Mouse (Mus musculus): ENCODE results near the gene Gm7579. TPM values are rescaled to one million over a fixed set of nuclear protein-coding genes. Genes with fewer than 3 reads are reported as not detected.
"Not testable (repeated sequence)": the region's sequence is repeated elsewhere in the genome, so short reads cannot be mapped to it uniquely, and the experiment has no call there.

The Gm7579 gene
- polyA plus RNA-seq, 1 experiment from 2014 or later: not detected

DNA sequence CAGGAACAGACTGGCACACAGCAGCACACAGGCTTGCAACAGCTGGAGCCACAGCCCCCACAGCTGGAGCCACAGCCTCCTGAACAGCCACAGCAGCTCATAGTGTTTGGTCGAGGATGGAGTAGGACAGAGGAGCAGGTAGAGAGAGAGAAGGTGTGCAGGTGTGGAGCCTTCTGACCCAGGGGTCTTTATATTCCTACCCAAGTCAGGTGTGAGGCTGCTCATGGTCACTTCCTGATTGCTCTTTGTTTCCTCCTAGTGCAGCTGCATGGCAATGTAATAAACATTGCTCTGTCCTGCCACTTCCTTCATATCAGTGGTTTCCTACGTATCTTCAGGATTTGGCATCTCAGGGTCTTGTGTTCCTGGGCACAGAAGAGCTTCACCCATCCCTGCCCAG, 21.4 kb upstream of the Gm7579 start, which contains the start of gene Gm10153:
Gene Gm10153 (minus strand): TSS at position 101 of the 400 bp plus-strand sequence.
- no peaks in the 10 kb centered on the region for H3K36me3 ChIP-seq (ENCODE audit: control insufficient read depth, insufficient read depth)
- TF ChIP-seq CTCF (IDR thresholded peaks at IDR 0.05; ENCODE audit: low read depth): no peak
- no peak within 1 kb of the TSS for H3K27ac ChIP-seq (ENCODE audit: low read depth, low read length)
- H3K4me1 ChIP-seq (replicated peaks; ENCODE audit: control insufficient read depth, insufficient read depth, low read length): no peaks in the 10 kb centered on the region
- no peak within 1 kb of the TSS for H3K4me3 ChIP-seq (ENCODE audit: low read depth, low read length)
- whole genome bisulfite sequencing: 15% methylated on average over 2 of the region's 2 CpGs
- H3K27me3 ChIP-seq (replicated peaks; ENCODE audit: control insufficient read depth, insufficient read depth, low read length): peaks cover 17% of the 10 kb centered on the region
- no peak within 1 kb of the TSS for H3K9ac ChIP-seq (ENCODE audit: low read depth, low read length)
- 0 out of 2 replicates have a peak, but pooled peaks cover 3% of the 10 kb centered on the region for H3K9me3 ChIP-seq (ENCODE audit: control insufficient read depth)
- ATAC-seq: peak; percentile 25; the same call in 1 of the 2 replicates
- no peak within 1 kb of the TSS for H3K4me2 ChIP-seq (replicated peaks; ENCODE audit: low read depth)

DNA sequence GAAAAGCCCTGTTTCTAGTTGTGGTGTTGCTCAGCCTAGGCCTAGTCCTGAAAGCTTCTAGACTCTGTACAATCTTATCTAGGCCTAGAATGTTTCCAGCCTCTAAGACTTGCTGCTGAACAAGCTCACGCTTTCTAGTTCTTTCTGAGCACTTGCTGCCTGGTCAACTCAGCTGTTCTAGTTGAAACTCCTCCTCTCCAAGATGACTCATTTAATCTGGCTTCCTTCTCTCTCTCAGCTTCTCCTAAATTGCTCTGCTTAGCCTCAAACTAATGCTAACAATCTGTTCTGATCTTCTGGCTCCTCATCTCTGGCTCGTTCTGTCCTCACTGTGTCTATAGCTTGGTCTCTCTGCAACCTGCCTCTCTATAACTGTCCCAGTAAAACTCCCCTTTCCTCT, 12.9 kb upstream of the Gm7579 start:
- no peak for ATAC-seq
- Histone ChIP-seq H3K36me3 (ENCODE audit: control insufficient read depth, insufficient read depth) (no peaks in the 10 kb centered on the region), H3K27ac (ENCODE audit: low read depth, low read length) (no peak overlapping the region), H3K9ac (ENCODE audit: low read depth, low read length) (no peak overlapping the region), H3K9me3 (ENCODE audit: control insufficient read depth) (0 out of 2 replicates have a peak, but pooled peaks cover 3% of the 10 kb centered on the region), H3K4me2 (replicated peaks; ENCODE audit: low read depth) (no peak overlapping the region), H3K4me3 (ENCODE audit: low read depth, low read length) (no peak overlapping the region), H3K27me3 (replicated peaks; ENCODE audit: control insufficient read depth, insufficient read depth, low read length) (peaks cover 3% of the 10 kb centered on the region; the same call in 1 of the 2 replicates), H3K4me1 (replicated peaks; ENCODE audit: control insufficient read depth, insufficient read depth, low read length) (no peaks in the 10 kb centered on the region)
- WGBS: 69% methylated on average over 2 of the region's 2 CpGs
- no peak for TF ChIP-seq CTCF (IDR thresholded peaks at IDR 0.05; ENCODE audit: low read depth)

- no peak within 1 kb of the TSS for H3K4me3 ChIP-seq (ENCODE audit: low read depth, low read length)
- no peaks in the 10 kb centered on the region for H3K4me1 ChIP-seq (replicated peaks; ENCODE audit: control insufficient read depth, insufficient read depth, low read length)
- H3K27ac ChIP-seq (ENCODE audit: low read depth, low read length): no peak within 1 kb of the TSS
- no peak for ATAC-seq
- H3K27me3 ChIP-seq (replicated peaks; ENCODE audit: control insufficient read depth, insufficient read depth, low read length): peaks cover 3% of the 10 kb centered on the region; the same call in 1 of the 2 replicates
- 35% methylated on average over 1 of the region's 1 CpGs for WGBS
- no peak within 1 kb of the TSS for H3K9ac ChIP-seq (ENCODE audit: low read depth, low read length)
- H3K36me3 ChIP-seq (ENCODE audit: control insufficient read depth, insufficient read depth): no peaks in the 10 kb centered on the region
- no peak within 1 kb of the TSS for H3K4me2 ChIP-seq (replicated peaks; ENCODE audit: low read depth)
- H3K9me3 ChIP-seq (ENCODE audit: control insufficient read depth): no peaks in the 10 kb centered on the region
- TF ChIP-seq CTCF (IDR thresholded peaks at IDR 0.05; ENCODE audit: low read depth): no peak
Observed at GRCm38 (mm10) chr7:142201064-142201463, 10.6 kb upstream of the Gm7579 start, which contains the start of gene Krtap5-3. Gene Krtap5-3 (plus strand): TSS chr7:142201364.

DNA sequence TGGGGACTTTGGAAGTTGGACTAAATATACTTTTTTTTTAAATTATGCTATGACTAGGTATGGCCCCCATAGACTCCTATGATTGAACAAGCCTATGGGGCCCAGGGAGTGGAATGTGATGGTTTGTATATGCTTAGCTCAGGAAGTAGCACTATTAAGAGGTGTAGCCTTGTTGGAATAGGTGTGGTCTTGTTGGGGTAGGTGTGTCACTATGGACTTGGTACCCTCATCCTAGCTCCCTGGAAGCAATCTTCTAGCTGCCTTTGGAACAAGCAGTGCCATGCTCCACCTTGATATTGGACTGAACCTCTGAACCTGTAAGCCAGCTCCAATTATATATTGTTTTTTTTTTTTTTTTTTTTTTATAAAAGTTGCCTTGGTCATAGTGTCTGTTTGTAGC, 6.2 kb upstream of the Gm7579 start:
- Histone ChIP-seq H3K36me3 (ENCODE audit: control insufficient read depth, insufficient read depth) (no peaks in the 10 kb centered on the region), H3K4me2 (replicated peaks; ENCODE audit: low read depth) (no peak overlapping the region), H3K9me3 (ENCODE audit: control insufficient read depth) (no peaks in the 10 kb centered on the region), H3K9ac (ENCODE audit: low read depth, low read length) (no peak overlapping the region), H3K4me1 (replicated peaks; ENCODE audit: control insufficient read depth, insufficient read depth, low read length) (no peaks in the 10 kb centered on the region), H3K27me3 (replicated peaks; ENCODE audit: control insufficient read depth, insufficient read depth, low read length) (peaks cover 3% of the 10 kb centered on the region; the same call in 1 of the 2 replicates), H3K4me3 (ENCODE audit: low read depth, low read length) (no peak overlapping the region), H3K27ac (ENCODE audit: low read depth, low read length) (no peak overlapping the region)
- no peak for TF ChIP-seq CTCF (IDR thresholded peaks at IDR 0.05; ENCODE audit: low read depth)
- ATAC-seq: peak; percentile 94

- not testable (repeated sequence) for H3K36me3 ChIP-seq (ENCODE audit: control insufficient read depth, insufficient read depth); H3K4me3 ChIP-seq (ENCODE audit: low read depth, low read length); H3K27ac ChIP-seq (ENCODE audit: low read depth, low read length); H3K9ac ChIP-seq (ENCODE audit: low read depth, low read length); H3K27me3 ChIP-seq (replicated peaks; ENCODE audit: control insufficient read depth, insufficient read depth, low read length); H3K4me1 ChIP-seq (replicated peaks; ENCODE audit: control insufficient read depth, insufficient read depth, low read length); H3K4me2 ChIP-seq (replicated peaks; ENCODE audit: low read depth); H3K9me3 ChIP-seq (ENCODE audit: control insufficient read depth); ATAC-seq
- WGBS: 83% methylated on average over 5 of the region's 5 CpGs
Observed at GRCm38 (mm10) chr7:142206891-142207290, 4.8 kb upstream of the Gm7579 start.

- H3K27ac ChIP-seq (ENCODE audit: low read depth, low read length); H3K4me1 ChIP-seq (replicated peaks; ENCODE audit: control insufficient read depth, insufficient read depth, low read length); H3K9ac ChIP-seq (ENCODE audit: low read depth, low read length); ATAC-seq; H3K27me3 ChIP-seq (replicated peaks; ENCODE audit: control insufficient read depth, insufficient read depth, low read length); H3K9me3 ChIP-seq (ENCODE audit: control insufficient read depth); H3K4me2 ChIP-seq (replicated peaks; ENCODE audit: low read depth); H3K36me3 ChIP-seq (ENCODE audit: control insufficient read depth, insufficient read depth); H3K4me3 ChIP-seq (ENCODE audit: low read depth, low read length): not testable (repeated sequence)
- WGBS: 76% methylated on average over 1 of the region's 1 CpGs
Observed at GRCm38 (mm10) chr7:142212136-142212535, 477 bp downstream of the Gm7579 start.

DNA sequence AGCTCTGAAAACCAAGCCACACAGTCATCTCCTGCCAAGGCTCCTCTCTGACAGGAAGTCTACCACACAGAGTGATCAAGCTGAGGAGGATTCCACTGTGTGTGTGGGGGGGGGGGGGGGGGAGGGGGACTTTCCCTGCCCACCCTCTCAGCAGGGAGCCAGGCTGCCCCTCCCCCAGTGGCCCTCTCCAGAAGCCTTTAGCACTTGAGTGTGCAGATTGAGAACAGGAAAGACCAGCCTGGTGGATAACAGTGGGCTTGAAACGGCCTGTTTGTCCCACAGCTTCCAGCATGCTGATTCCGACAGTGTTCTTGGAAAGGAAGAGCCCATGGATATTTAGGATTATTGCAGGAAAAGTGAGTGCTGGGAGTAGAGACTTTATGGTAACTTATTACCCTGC, 12.9 kb downstream of the Gm7579 start:
- Histone ChIP-seq H3K4me3 (ENCODE audit: low read depth, low read length) (no peak overlapping the region), H3K4me1 (replicated peaks; ENCODE audit: control insufficient read depth, insufficient read depth, low read length) (no peaks in the 10 kb centered on the region), H3K4me2 (replicated peaks; ENCODE audit: low read depth) (no peak overlapping the region), H3K9ac (ENCODE audit: low read depth, low read length) (no peak overlapping the region), H3K27me3 (replicated peaks; ENCODE audit: control insufficient read depth, insufficient read depth, low read length) (no peaks in the 10 kb centered on the region; the same call in 1 of the 2 replicates), H3K27ac (ENCODE audit: low read depth, low read length) (no peak overlapping the region), H3K36me3 (ENCODE audit: control insufficient read depth, insufficient read depth) (no peaks in the 10 kb centered on the region), H3K9me3 (ENCODE audit: control insufficient read depth) (no peaks in the 10 kb centered on the region)
- ATAC-seq: no peak
- no peak for TF ChIP-seq CTCF (IDR thresholded peaks at IDR 0.05; ENCODE audit: low read depth)
- WGBS: 39% methylated on average over 2 of the region's 2 CpGs

- H3K9ac ChIP-seq (ENCODE audit: low read depth, low read length): not testable (repeated sequence)
Observed at GRCm38 (mm10) chr7:142229871-142230270, 18.2 kb downstream of the Gm7579 start, which contains the start of gene Krtap5-5. Gene Krtap5-5 (minus strand): TSS chr7:142229971.

More at GRCm38 (mm10) chr7:142229871-142230270, 18.2 kb downstream of the Gm7579 start, which contains the start of gene Krtap5-5:
- WGBS: 61% methylated on average over 3 of the region's 3 CpGs
- not testable (repeated sequence) for H3K4me1 ChIP-seq (replicated peaks; ENCODE audit: control insufficient read depth, insufficient read depth, low read length); H3K27ac ChIP-seq (ENCODE audit: low read depth, low read length); H3K4me2 ChIP-seq (replicated peaks; ENCODE audit: low read depth); H3K27me3 ChIP-seq (replicated peaks; ENCODE audit: control insufficient read depth, insufficient read depth, low read length); H3K36me3 ChIP-seq (ENCODE audit: control insufficient read depth, insufficient read depth); H3K9me3 ChIP-seq (ENCODE audit: control insufficient read depth); H3K4me3 ChIP-seq (ENCODE audit: low read depth, low read length); ATAC-seq

Data from intestine, postnatal 0 days (tissue).